Mouse (Mus musculus) heart, embryonic 16.5 days (tissue): ENCODE results near the gene 6820408C15Rik. TPM values are rescaled to one million over a fixed set of nuclear protein-coding genes. Genes with fewer than 3 reads are reported as not detected.

Source experiments
- ATAC-seq: fragments of 200-750 bp; cut with Nextera tagmentation; replicated peaks from 2 replicates; pipeline ENCODE4 v1.8.0; 2017; ENCODE audit warnings: moderate number of reproducible peaks; ENCODE audit not compliant: insufficient read depth, low FRiP score; ENCODE audit errors: extremely low read depth
- H3K27ac ChIP-seq: fragments of 300-500 bp; sonication (generic); 2 replicates; pipeline ENCODE4 v1.5.1; 2014; ENCODE audit warnings: mild to moderate bottlenecking, low read length, control low read depth, moderate library complexity
- H3K27me3 ChIP-seq: fragments of 300-500 bp; sonication (generic); 2 replicates; pipeline ENCODE4 v1.6.1; 2014; ENCODE audit warnings: low read length, mixed read lengths; ENCODE audit not compliant: control insufficient read depth, insufficient read depth
- H3K36me3 ChIP-seq: fragments of 300-500 bp; sonication (generic); 2 replicates; pipeline ENCODE4 v1.6.1; 2014; ENCODE audit not compliant: control insufficient read depth, insufficient read depth
- H3K4me1 ChIP-seq: fragments of 300-500 bp; sonication (generic); 2 replicates; pipeline ENCODE4 v1.6.1; 2014; ENCODE audit warnings: low read length, mixed read lengths; ENCODE audit not compliant: control insufficient read depth, insufficient read depth
- H3K4me2 ChIP-seq: fragments of 300-500 bp; sonication (generic); 2 replicates; pipeline ENCODE4 v1.6.1; 2014; ENCODE audit warnings: low read depth, mild to moderate bottlenecking, control low read depth, low read length
- H3K4me3 ChIP-seq: fragments of 300-500 bp; sonication (generic); 2 replicates; pipeline ENCODE4 v1.5.1; 2014; ENCODE audit warnings: mild to moderate bottlenecking, control low read depth, low read length
- H3K9ac ChIP-seq: fragments of 300-500 bp; sonication (generic); 2 replicates; pipeline ENCODE4 v1.6.1; 2014; ENCODE audit warnings: low read length, control low read depth
- H3K9me3 ChIP-seq: fragments of 300-500 bp; sonication (generic); replicated peaks from 2 replicates; pipeline ENCODE4 v1.6.1; 2016; ENCODE audit warnings: low read length; ENCODE audit not compliant: control insufficient read depth
- WGBS: fragments of 180-500 bp; shearing (Covaris S2); extraction: QIAGEN DNeasy Blood & Tissue Kit; methylation state at CpG from one replicate; pipeline ENCODE4 v1.1.7; 2014; 5-methylcytosine and 5-hydroxymethylcytosine counted together
- polyA plus RNA-seq: library from polyadenylated mRNA; unstranded; fragments of >200 nt; fragmentation: Nextera tagmentation; extraction: Ambion mirVana; gene quantifications from 2 replicates; pipeline ENCODE4 v1.2.1, GENCODE M21; 2015

6820408C15Rik gene
- polyA plus RNA-seq, 1 experiment from 2014 or later: 3.5 TPM

- Histone ChIP-seq H3K27me3 (no peaks in the 10 kb centered on the region), H3K4me2 (peak overlapping the region; percentile 82)
- WGBS: 0% methylated on average over 19 of the region's 19 CpGs
Measured at GRCm38 (mm10) chr2:152406126-152406525, 9.3 kb upstream of the 6820408C15Rik start.

GRCm38 (mm10) chr2:152409781-152410180, 5.6 kb upstream of the 6820408C15Rik start:
- no peak for ATAC-seq
- Histone ChIP-seq H3K9ac (no peak overlapping the region), H3K4me2 (no peak overlapping the region), H3K27me3 (no peaks in the 10 kb centered on the region), H3K4me3 (no peak overlapping the region), H3K36me3 (no peaks in the 10 kb centered on the region), H3K4me1 (peaks cover 30% of the 10 kb centered on the region), H3K27ac (peak overlapping the region; percentile 95; the same call in 1 of the 2 replicates), H3K9me3 (no peaks in the 10 kb centered on the region)
- 70% methylated on average over 6 of the region's 6 CpGs for WGBS

More at GRCm38 (mm10) chr2:152406126-152406525, 9.3 kb upstream of the 6820408C15Rik start:
- H3K27ac ChIP-seq: peak overlapping the region; percentile 75
- no peaks in the 10 kb centered on the region for H3K36me3 ChIP-seq
- H3K4me3 ChIP-seq: peak overlapping the region; percentile 56
- peak overlapping the region; percentile 68 for H3K9ac ChIP-seq
- peaks cover 21% of the 10 kb centered on the region for H3K4me1 ChIP-seq
- H3K9me3 ChIP-seq: no peaks in the 10 kb centered on the region
- peak; percentile 94 for ATAC-seq

- H3K36me3 ChIP-seq: no peaks in the 10 kb centered on the region
- 6% methylated on average over 15 of the region's 15 CpGs for WGBS
- ATAC-seq: peak; percentile 56
Measured at GRCm38 (mm10) chr2:152410971-152411371, 4.4 kb upstream of the 6820408C15Rik start.

GRCm38 (mm10) chr2:152411471-152411870, 3.9 kb upstream of the 6820408C15Rik start:
- Histone ChIP-seq H3K9me3 (peaks cover 6% of the 10 kb centered on the region; the same call in 1 of the 2 replicates), H3K9ac (peak overlapping the region; percentile 99), H3K27me3 (no peaks in the 10 kb centered on the region), H3K36me3 (0 out of 2 replicates have a peak, but pooled peaks cover 2% of the 10 kb centered on the region), H3K4me2 (peak overlapping the region; percentile 88), H3K4me3 (peak overlapping the region; percentile 72), H3K27ac (peak overlapping the region; percentile 95), H3K4me1 (peaks cover 29% of the 10 kb centered on the region)
- ATAC-seq: no peak
- 12% methylated on average over 7 of the region's 7 CpGs for WGBS

More at GRCm38 (mm10) chr2:152410971-152411371, 4.4 kb upstream of the 6820408C15Rik start:
- H3K9ac ChIP-seq: peak overlapping the region; percentile 99
- H3K9me3 ChIP-seq: 0 out of 2 replicates have a peak, but pooled peaks cover 1% of the 10 kb centered on the region
- peak overlapping the region; percentile 72 for H3K4me3 ChIP-seq
- H3K4me1 ChIP-seq: peaks cover 31% of the 10 kb centered on the region
- H3K4me2 ChIP-seq: peak overlapping the region; percentile 88
- H3K27me3 ChIP-seq: no peaks in the 10 kb centered on the region
- peak overlapping the region; percentile 95 for H3K27ac ChIP-seq

- Histone ChIP-seq H3K27me3 (no peaks in the 10 kb centered on the region), H3K9me3 (peaks cover 6% of the 10 kb centered on the region; the same call in 1 of the 2 replicates), H3K27ac (peak overlapping the region; percentile 83), H3K4me3 (peak overlapping the region; percentile 72), H3K4me1 (peaks cover 27% of the 10 kb centered on the region), H3K36me3 (0 out of 2 replicates have a peak, but pooled peaks cover 2% of the 10 kb centered on the region), H3K9ac (peak overlapping the region; percentile 99), H3K4me2 (peak overlapping the region; percentile 88)
- WGBS: 4% methylated on average over 15 of the region's 15 CpGs
- ATAC-seq: no peak
Measured at GRCm38 (mm10) chr2:152412526-152413157, 2.7 kb upstream of the 6820408C15Rik start.

- Histone ChIP-seq H3K4me2 (peak overlapping the region; percentile 88), H3K27ac (peak overlapping the region; percentile 99), H3K9ac (peak overlapping the region; percentile 99), H3K9me3 (peaks cover 6% of the 10 kb centered on the region; the same call in 1 of the 2 replicates), H3K27me3 (no peaks in the 10 kb centered on the region), H3K4me1 (peaks cover 27% of the 10 kb centered on the region), H3K4me3 (peak overlapping the region; percentile 72), H3K36me3 (0 out of 2 replicates have a peak, but pooled peaks cover 2% of the 10 kb centered on the region)
- ATAC-seq: no peak
- 4% methylated on average over 21 of the region's 21 CpGs for WGBS
Measured at GRCm38 (mm10) chr2:152413158-152413764, 2.1 kb upstream of the 6820408C15Rik start.

GRCm38 (mm10) chr2:152413765-152414584, 1.4 kb upstream of the 6820408C15Rik start:
- Histone ChIP-seq H3K9me3 (peaks cover 6% of the 10 kb centered on the region; the same call in 1 of the 2 replicates), H3K9ac (peak overlapping the region; percentile 99), H3K27ac (peak overlapping the region; percentile 99), H3K4me3 (peak overlapping the region; percentile 72), H3K27me3 (no peaks in the 10 kb centered on the region), H3K36me3 (0 out of 2 replicates have a peak, but pooled peaks cover 2% of the 10 kb centered on the region), H3K4me2 (peak overlapping the region; percentile 88), H3K4me1 (peaks cover 27% of the 10 kb centered on the region)
- ATAC-seq: no peak
- WGBS: under 1% methylated on average over 85 of the region's 86 CpGs

- Histone ChIP-seq H3K27me3 (no peaks in the 10 kb centered on the region), H3K36me3 (0 out of 2 replicates have a peak, but pooled peaks cover 2% of the 10 kb centered on the region), H3K9me3 (peaks cover 6% of the 10 kb centered on the region; the same call in 1 of the 2 replicates), H3K27ac (peak within 1 kb of the TSS; percentile 99), H3K4me3 (peak within 1 kb of the TSS; percentile 72), H3K4me1 (peaks cover 27% of the 10 kb centered on the region), H3K4me2 (peak within 1 kb of the TSS; percentile 88), H3K9ac (peak within 1 kb of the TSS; percentile 99)
- WGBS: 0% methylated on average over 65 of the region's 65 CpGs
- peak; percentile 83 for ATAC-seq
Measured at GRCm38 (mm10) chr2:152414591-152415165, 709 bp upstream of the 6820408C15Rik start, which contains the start of gene Zcchc3. TSS of gene Zcchc3 (minus strand) at chr2:152415027.
